Mouse (Mus musculus) liver, adult 2 months (tissue): ENCODE data around the gene Erich6b. TPM values are rescaled to one million over a fixed set of nuclear protein-coding genes. Genes with fewer than 3 reads are reported as not detected.

Source experiments
- DNase-seq: peaks from one replicate; pipeline ENCODE4 v3.0.0-alpha.2; 2011; ENCODE audit warnings: low read depth, low spot score; ENCODE audit errors: extremely low read depth
- H3K27ac ChIP-seq: fragments of 200-500 bp; replicated peaks from 2 replicates; pipeline ENCODE4 v1.5.1; 2012; ENCODE audit warnings: low read depth, mild to moderate bottlenecking, control low read depth, inconsistent platforms, low read length; ENCODE audit not compliant: insufficient read depth
- H3K27me3 ChIP-seq: fragments of 200-500 bp; 2 replicates; pipeline ENCODE4 v1.6.1; 2012; ENCODE audit warnings: mild to moderate bottlenecking, moderate library complexity, low read length, inconsistent platforms; ENCODE audit not compliant: control insufficient read depth, insufficient read depth
- H3K36me3 ChIP-seq: fragments of 200-500 bp; 2 replicates; pipeline ENCODE4 v1.6.1; 2012; ENCODE audit warnings: low read length, inconsistent platforms; ENCODE audit not compliant: control insufficient read depth, insufficient read depth
- H3K4me1 ChIP-seq: fragments of 200-500 bp; 2 replicates; pipeline ENCODE4 v1.6.1; 2011; ENCODE audit warnings: low read length; ENCODE audit not compliant: control insufficient read depth, insufficient read depth
- H3K4me3 ChIP-seq: fragments of 200-500 bp; 2 replicates; pipeline ENCODE4 v1.5.1; 2011; ENCODE audit warnings: low read depth, mild to moderate bottlenecking, control low read depth, low read length, moderate library complexity; ENCODE audit not compliant: insufficient read depth
- H3K79me2 ChIP-seq: fragments of 200-500 bp; 2 replicates; pipeline ENCODE4 v1.6.1; 2012; ENCODE audit warnings: inconsistent platforms, mild to moderate bottlenecking, low read length, moderate library complexity; ENCODE audit not compliant: control insufficient read depth, insufficient read depth
- H3K9ac ChIP-seq: fragments of 200-500 bp; 2 replicates; pipeline ENCODE4 v1.6.1; 2012; ENCODE audit warnings: low read depth, mild to moderate bottlenecking, control low read depth, inconsistent platforms, low read length
- CTCF ChIP-seq: fragments of 200-500 bp; IDR thresholded peaks from 2 replicates; pipeline ENCODE4 v1.5.1; 2011; ENCODE audit warnings: low read depth, low read length, control low read depth
- POLR2A ChIP-seq: fragments of 200-500 bp; IDR thresholded peaks from 2 replicates; pipeline ENCODE4 v1.6.1; 2011; ENCODE audit warnings: low read length, control low read depth; ENCODE audit not compliant: insufficient read depth; ENCODE audit errors: extremely low read depth
- WGBS: fragments of 180-500 bp; shearing (Covaris S2); methylation state at CpG from one replicate; pipeline ENCODE4 v1.1.7; 2018; 5-methylcytosine and 5-hydroxymethylcytosine counted together
- polyA plus RNA-seq: library from polyadenylated mRNA; depleted of rRNA; stranded (reverse); fragments of >200 nt; gene quantifications from 2 replicates; pipeline ENCODE4 v1.2.3, GENCODE M21; 2012
- total RNA-seq: library from RNA; depleted of rRNA; stranded (reverse); fragments of >200 nt; gene quantifications from 2 replicates; pipeline ENCODE4 v1.2.3, GENCODE M21; 2014

Erich6b gene
- total and polyA plus RNA-seq, 2 experiments: not detected

DNA sequence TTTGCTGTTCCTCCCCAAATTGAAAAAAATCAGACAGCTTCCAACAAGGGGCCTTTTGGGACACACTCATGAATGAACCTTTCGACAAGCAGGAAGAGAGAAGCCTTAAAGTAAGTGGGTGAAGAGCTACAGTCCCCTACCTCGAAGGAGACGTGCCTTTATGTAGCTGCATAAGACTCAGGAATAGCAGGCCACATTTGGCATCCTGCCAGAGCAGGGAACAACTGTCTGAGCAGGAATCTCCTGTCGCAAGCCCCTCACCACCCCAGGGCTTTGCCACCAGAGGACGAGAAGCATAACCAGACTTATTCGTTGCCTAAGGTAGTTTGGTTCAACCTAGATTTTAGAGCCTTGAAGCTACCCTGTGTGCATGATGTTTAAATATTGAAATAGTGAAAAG, 34.3 kb downstream of the Erich6b start:
- no peak overlapping the region for H3K27ac ChIP-seq
- H3K27me3 ChIP-seq: no peaks in the 10 kb centered on the region
- TF ChIP-seq CTCF: no peak
- no peak for TF ChIP-seq POLR2A
- no peaks in the 10 kb centered on the region for H3K36me3 ChIP-seq
- H3K79me2 ChIP-seq: no peaks in the 10 kb centered on the region
- no peaks in the 10 kb centered on the region for H3K4me1 ChIP-seq
- H3K9ac ChIP-seq: no peak overlapping the region
- H3K4me3 ChIP-seq: no peak overlapping the region
- 77% methylated on average over 6 of the region's 6 CpGs for WGBS
- no peak for DNase-seq

DNA sequence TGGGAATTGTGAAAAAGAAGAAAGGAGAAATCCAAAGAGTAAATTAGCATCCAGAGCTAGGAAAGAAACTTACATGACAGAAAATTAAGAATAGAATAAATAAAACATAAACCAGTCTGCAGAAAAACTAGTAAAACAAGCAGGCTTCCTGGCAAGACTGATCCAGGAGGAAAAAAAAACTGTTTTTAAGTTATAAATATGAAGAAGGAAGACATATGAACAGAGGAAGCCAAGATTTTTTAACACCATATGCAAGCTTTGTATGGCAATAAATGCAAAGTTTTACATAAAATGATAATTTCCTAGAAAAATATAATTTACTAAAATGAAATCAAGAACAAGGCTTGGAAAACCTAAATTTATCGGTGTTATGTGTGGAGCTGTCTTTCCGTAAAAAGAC, 48.4 kb downstream of the Erich6b start:
- Histone ChIP-seq H3K4me1 (no peaks in the 10 kb centered on the region), H3K27me3 (no peaks in the 10 kb centered on the region), H3K4me3 (no peak overlapping the region), H3K79me2 (no peaks in the 10 kb centered on the region), H3K9ac (no peak overlapping the region), H3K36me3 (no peaks in the 10 kb centered on the region), H3K27ac (no peak overlapping the region)
- 93% methylated on average over 2 of the region's 2 CpGs for WGBS
- TF ChIP-seq POLR2A: no peak
- no peak for TF ChIP-seq CTCF
- no peak for DNase-seq

DNA sequence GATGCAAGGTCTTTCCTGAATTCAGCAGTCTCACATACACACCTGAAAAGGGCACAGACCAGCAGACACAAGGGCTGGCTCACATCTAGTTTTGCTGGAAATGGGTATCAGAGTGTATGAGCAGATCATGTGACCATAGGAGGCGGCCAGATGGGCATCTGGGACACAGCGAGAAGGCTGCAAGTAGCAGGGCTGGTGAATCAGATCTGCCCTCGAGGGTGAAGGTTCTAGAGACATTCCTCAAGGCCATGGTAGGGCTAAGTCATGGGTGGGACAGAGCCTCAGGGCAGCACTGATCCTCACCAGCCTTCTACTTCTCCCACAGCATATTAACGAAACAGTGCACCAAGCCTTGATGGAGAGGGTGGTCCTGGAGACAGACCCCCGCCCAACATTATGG, 54.0 kb downstream of the Erich6b start:
- no peak overlapping the region for H3K4me3 ChIP-seq
- no peaks in the 10 kb centered on the region for H3K79me2 ChIP-seq
- TF ChIP-seq CTCF (no peak), POLR2A (no peak)
- no peaks in the 10 kb centered on the region for H3K27me3 ChIP-seq
- no peak overlapping the region for H3K9ac ChIP-seq
- H3K4me1 ChIP-seq: no peaks in the 10 kb centered on the region
- no peaks in the 10 kb centered on the region for H3K36me3 ChIP-seq
- WGBS: 81% methylated on average over 5 of the region's 5 CpGs
- DNase-seq: no peak
- H3K27ac ChIP-seq: no peak overlapping the region

DNA sequence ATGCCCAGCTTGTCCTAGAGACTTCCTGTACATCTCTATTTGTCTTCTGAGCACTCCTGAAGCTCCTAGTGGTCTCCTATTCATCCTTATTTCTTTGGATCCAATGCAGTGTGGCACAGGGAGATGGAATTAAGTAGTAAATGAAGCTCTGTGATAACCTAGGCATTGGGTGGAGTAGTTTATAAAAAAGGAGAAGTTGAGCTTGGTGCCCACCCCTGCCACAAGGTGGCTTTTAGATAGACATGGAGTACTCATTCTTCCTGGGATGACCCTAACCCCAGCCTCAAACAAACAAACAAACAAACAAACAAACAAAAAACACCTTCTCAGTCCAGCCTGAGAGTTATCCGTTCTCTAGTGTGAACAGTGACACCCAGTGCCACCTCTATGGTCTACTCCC, 55.9 kb downstream of the Erich6b start:
- Histone ChIP-seq H3K27me3 (no peaks in the 10 kb centered on the region), H3K79me2 (no peaks in the 10 kb centered on the region), H3K36me3 (peaks cover 11% of the 10 kb centered on the region), H3K9ac (no peak overlapping the region), H3K4me3 (no peak overlapping the region), H3K4me1 (no peaks in the 10 kb centered on the region), H3K27ac (no peak overlapping the region)
- DNase-seq: no peak
- WGBS: 75% methylated on average over 1 of the region's 1 CpGs
- no peak for TF ChIP-seq CTCF
- TF ChIP-seq POLR2A: no peak

DNA sequence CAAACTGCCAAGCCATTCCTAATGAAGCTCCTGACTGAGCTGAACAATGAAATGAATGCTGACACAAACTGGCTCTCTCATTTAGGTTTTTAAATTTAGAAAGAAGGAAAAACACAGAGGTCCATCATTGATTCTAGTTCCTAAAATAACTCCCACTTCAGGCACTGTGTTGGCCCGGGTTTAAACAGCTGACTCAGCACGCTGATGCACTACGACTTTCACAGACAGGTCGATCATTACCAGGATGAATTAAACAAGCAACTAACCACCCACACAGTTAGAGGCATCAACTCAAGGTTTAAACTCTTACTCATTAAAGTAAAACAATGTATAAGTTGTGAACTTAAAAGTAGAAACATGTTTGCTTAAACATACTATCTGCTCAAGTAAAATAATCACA, 64.6 kb downstream of the Erich6b start:
- whole genome bisulfite sequencing: 49% methylated on average over 4 of the region's 4 CpGs
- H3K27ac ChIP-seq: no peak overlapping the region
- H3K36me3 ChIP-seq: peaks cover 77% of the 10 kb centered on the region
- H3K4me3 ChIP-seq: no peak overlapping the region
- no peaks in the 10 kb centered on the region for H3K79me2 ChIP-seq
- no peaks in the 10 kb centered on the region for H3K27me3 ChIP-seq
- no peak overlapping the region for H3K9ac ChIP-seq
- no peaks in the 10 kb centered on the region for H3K4me1 ChIP-seq
- DNase-seq: no peak
- no peak for TF ChIP-seq POLR2A
- no peak for TF ChIP-seq CTCF

DNA sequence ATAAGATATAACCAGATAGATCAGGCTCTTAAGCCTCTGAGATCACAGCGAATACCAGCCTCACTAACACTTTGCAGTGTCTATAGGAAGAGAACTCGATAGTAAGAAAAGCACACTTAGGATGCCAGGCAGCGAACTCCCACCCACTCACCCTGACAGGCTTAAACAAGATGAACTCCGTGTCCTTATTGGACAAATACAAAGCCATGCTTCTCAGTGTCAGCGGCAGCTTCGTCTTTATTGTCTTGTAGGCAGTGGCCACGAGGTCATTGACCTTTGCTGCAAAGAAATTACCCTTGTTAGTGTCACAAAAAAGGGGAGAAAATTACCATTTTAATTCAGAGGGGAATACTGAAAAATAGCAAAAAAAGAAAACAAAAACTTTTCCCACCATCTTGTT, 65.7 kb downstream of the Erich6b start:
- TF ChIP-seq CTCF: no peak
- no peak for TF ChIP-seq POLR2A
- no peaks in the 10 kb centered on the region for H3K27me3 ChIP-seq
- no peaks in the 10 kb centered on the region for H3K79me2 ChIP-seq
- H3K4me3 ChIP-seq: no peak overlapping the region
- no peaks in the 10 kb centered on the region for H3K4me1 ChIP-seq
- H3K9ac ChIP-seq: no peak overlapping the region
- no peak overlapping the region for H3K27ac ChIP-seq
- peaks cover 79% of the 10 kb centered on the region for H3K36me3 ChIP-seq
- WGBS: 67% methylated on average over 7 of the region's 7 CpGs
- no peak for DNase-seq
